Mouse (Mus musculus): ENCODE results near the gene Rbfox1. TPM values are rescaled to one million over a fixed set of nuclear protein-coding genes. Genes with fewer than 3 reads are reported as not detected.

Gene Rbfox1
- total and polyA plus RNA-seq, 2 experiments, result 0.09 TPM; not detected in 1

DNA sequence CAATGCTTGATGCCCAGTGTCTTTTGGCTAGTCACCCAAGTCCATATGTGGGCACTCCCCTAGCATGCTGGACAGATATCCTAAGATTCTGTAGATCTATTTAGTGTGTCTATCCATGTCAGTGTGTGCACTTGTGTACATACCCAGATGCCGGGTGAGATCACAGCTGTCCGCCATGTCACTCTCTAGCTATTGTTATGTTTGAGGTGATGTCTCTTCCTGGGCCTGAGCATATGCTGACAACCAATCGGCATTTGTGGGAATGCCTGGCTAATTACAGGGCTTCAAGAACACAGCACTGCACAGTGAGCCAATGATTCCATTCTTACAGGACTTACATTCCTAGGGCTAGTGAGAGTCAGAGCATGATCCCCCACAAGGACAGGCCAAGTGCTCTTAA, 1208.5 kb downstream of the Rbfox1 start:
- H3K27me3 ChIP-seq (ENCODE audit: control insufficient read depth, insufficient read depth, low read length), result no peaks in the 10 kb centered on the region
- no peak overlapping the region for H3K27ac ChIP-seq (replicated peaks; ENCODE audit: insufficient read depth, low read depth, low read length)
- TF ChIP-seq CTCF (IDR thresholded peaks at IDR 0.05; ENCODE audit: low read depth, low read length), result no peak
- TF ChIP-seq POLR2A (IDR thresholded peaks at IDR 0.05; ENCODE audit: extremely low read depth, insufficient read depth, low read length), result no peak
- H3K36me3 ChIP-seq (ENCODE audit: control insufficient read depth, insufficient read depth, low read length), result no peaks in the 10 kb centered on the region
- 94% methylated on average over 3 of the region's 3 CpGs for WGBS
- H3K9ac ChIP-seq (ENCODE audit: low read depth, low read length), result no peak overlapping the region
- peak; percentile 9 for DNase-seq (ENCODE audit: extremely low read depth, low read depth, low spot score)
- H3K4me1 ChIP-seq (ENCODE audit: control insufficient read depth, insufficient read depth, low read length), result peaks cover 17% of the 10 kb centered on the region
- H3K4me3 ChIP-seq (ENCODE audit: insufficient read depth, low read depth, low read length), result no peak overlapping the region
- no peaks in the 10 kb centered on the region for H3K79me2 ChIP-seq (ENCODE audit: control insufficient read depth, insufficient read depth, low read length)

DNA sequence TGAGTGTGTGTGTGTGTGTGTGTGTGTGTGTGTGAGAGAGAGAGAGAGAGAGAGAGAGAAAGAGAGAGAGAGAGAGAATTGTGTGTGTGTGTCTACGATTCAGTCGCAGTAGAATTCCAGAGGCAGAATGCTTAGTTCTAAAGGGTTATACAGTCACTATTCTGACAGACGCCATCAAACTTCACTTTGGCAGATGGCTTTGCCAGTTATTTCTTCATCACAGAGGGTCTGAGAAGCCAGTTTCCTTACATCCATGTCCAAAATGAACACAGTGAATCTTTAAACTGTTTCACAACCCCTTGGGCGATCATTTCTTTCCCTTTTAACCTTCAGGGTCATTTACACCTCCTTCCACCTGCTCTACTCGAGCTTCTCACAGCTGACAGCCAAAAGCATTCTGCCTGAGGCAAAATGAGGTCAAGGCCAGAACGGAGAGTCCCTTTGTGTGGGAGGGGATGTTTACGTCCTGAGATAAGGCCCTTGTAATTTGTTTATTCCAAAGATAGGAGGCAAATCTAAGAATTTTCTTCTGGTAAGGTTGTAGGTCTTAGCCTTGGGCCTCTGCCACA, 1209.1 kb downstream of the Rbfox1 start:
- Histone ChIP-seq H3K27me3 (ENCODE audit: control insufficient read depth, insufficient read depth, low read length) (no peaks in the 10 kb centered on the region), H3K36me3 (ENCODE audit: control insufficient read depth, insufficient read depth, low read length) (no peaks in the 10 kb centered on the region), H3K9ac (ENCODE audit: low read depth, low read length) (no peak overlapping the region), H3K79me2 (ENCODE audit: control insufficient read depth, insufficient read depth, low read length) (no peaks in the 10 kb centered on the region), H3K27ac (replicated peaks; ENCODE audit: insufficient read depth, low read depth, low read length) (no peak overlapping the region), H3K4me1 (ENCODE audit: control insufficient read depth, insufficient read depth, low read length) (peaks cover 20% of the 10 kb centered on the region), H3K4me3 (ENCODE audit: insufficient read depth, low read depth, low read length) (no peak overlapping the region)
- no peak for TF ChIP-seq CTCF (IDR thresholded peaks at IDR 0.05; ENCODE audit: low read depth, low read length)
- no peak for TF ChIP-seq POLR2A (IDR thresholded peaks at IDR 0.05; ENCODE audit: extremely low read depth, insufficient read depth, low read length)
- 33% methylated on average over 7 of the region's 7 CpGs for WGBS
- DNase-seq (ENCODE audit: extremely low read depth, low read depth, low spot score), result peak; percentile 84

DNA sequence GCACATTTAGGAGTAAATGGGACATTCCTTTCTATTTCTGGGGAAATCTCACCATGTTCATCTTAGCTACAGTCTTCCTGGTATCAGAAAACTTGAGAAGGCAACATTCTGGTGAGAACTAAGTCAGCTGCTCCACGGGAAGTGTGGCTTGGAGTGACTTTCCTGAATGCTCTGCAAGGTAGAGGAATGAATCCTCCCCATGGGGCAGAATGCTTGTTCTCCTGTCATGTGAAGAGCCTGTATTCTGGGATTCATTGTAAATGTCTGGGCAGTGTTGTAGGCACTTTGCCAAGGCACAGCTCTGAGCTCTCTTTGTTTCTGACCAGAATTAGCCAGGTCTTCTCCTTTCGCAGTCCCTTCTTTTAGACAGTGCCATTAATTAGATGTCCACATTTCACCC, 1211.9 kb downstream of the Rbfox1 start:
- WGBS, result 89% methylated on average over 2 of the region's 2 CpGs
- H3K4me3 ChIP-seq (ENCODE audit: insufficient read depth, low read depth, low read length), result no peak overlapping the region
- no peaks in the 10 kb centered on the region for H3K79me2 ChIP-seq (ENCODE audit: control insufficient read depth, insufficient read depth, low read length)
- no peak overlapping the region for H3K9ac ChIP-seq (ENCODE audit: low read depth, low read length)
- no peaks in the 10 kb centered on the region for H3K27me3 ChIP-seq (ENCODE audit: control insufficient read depth, insufficient read depth, low read length)
- H3K36me3 ChIP-seq (ENCODE audit: control insufficient read depth, insufficient read depth, low read length), result no peaks in the 10 kb centered on the region
- H3K4me1 ChIP-seq (ENCODE audit: control insufficient read depth, insufficient read depth, low read length), result peaks cover 24% of the 10 kb centered on the region
- DNase-seq (ENCODE audit: extremely low read depth, low read depth, low spot score), result no peak
- TF ChIP-seq CTCF (IDR thresholded peaks at IDR 0.05; ENCODE audit: low read depth, low read length), result no peak
- TF ChIP-seq POLR2A (IDR thresholded peaks at IDR 0.05; ENCODE audit: extremely low read depth, insufficient read depth, low read length), result no peak
- H3K27ac ChIP-seq (replicated peaks; ENCODE audit: insufficient read depth, low read depth, low read length), result no peak overlapping the region

DNA sequence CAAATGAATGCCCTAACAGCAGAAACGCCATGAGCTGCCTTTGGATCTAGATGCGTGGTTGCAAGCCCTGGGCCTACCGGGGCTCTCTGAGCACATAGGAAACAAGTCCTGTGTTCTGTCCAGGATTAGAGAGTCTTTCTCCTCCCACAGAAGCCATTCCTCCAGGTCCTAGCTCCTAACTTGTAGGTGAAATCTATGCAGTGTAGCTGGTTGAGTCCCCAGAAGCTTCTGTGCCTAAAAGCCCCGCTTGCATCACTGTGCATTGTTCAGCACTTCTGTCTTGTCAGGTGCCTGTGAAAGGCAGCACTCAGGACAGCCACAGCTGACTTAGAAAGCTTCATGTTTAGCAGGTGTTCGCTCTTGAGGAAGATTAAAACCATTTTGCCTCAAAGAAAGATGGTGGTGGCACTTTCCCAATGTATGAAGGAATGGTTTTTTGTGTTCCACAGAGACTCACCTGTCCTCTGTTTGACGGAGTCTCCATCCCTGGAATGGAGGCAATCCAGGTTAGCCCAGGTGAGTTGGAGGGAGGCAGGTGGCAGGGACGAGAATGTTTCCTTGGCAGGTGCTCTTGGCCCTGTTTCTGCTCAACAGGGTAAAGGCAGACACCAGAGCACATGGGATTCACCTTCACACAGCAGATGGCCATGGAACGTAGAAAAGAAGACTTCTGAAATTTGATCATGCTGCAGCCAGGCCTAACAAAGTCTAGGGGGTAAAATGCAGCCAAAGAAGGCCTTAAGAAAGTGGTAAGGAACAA, 1213.0 kb downstream of the Rbfox1 start:
- H3K9ac ChIP-seq (ENCODE audit: low read depth, low read length), result no peak overlapping the region
- H3K36me3 ChIP-seq (ENCODE audit: control insufficient read depth, insufficient read depth, low read length), result no peaks in the 10 kb centered on the region
- no peaks in the 10 kb centered on the region for H3K27me3 ChIP-seq (ENCODE audit: control insufficient read depth, insufficient read depth, low read length)
- H3K4me1 ChIP-seq (ENCODE audit: control insufficient read depth, insufficient read depth, low read length), result peaks cover 20% of the 10 kb centered on the region
- H3K79me2 ChIP-seq (ENCODE audit: control insufficient read depth, insufficient read depth, low read length), result no peaks in the 10 kb centered on the region
- H3K4me3 ChIP-seq (ENCODE audit: insufficient read depth, low read depth, low read length), result no peak overlapping the region
- TF ChIP-seq CTCF (IDR thresholded peaks at IDR 0.05; ENCODE audit: low read depth, low read length) (no peak), POLR2A (IDR thresholded peaks at IDR 0.05; ENCODE audit: extremely low read depth, insufficient read depth, low read length) (no peak)
- WGBS, result 87% methylated on average over 8 of the region's 8 CpGs
- DNase-seq (ENCODE audit: extremely low read depth, low read depth, low spot score), result no peak
- no peak overlapping the region for H3K27ac ChIP-seq (replicated peaks; ENCODE audit: insufficient read depth, low read depth, low read length)

DNA sequence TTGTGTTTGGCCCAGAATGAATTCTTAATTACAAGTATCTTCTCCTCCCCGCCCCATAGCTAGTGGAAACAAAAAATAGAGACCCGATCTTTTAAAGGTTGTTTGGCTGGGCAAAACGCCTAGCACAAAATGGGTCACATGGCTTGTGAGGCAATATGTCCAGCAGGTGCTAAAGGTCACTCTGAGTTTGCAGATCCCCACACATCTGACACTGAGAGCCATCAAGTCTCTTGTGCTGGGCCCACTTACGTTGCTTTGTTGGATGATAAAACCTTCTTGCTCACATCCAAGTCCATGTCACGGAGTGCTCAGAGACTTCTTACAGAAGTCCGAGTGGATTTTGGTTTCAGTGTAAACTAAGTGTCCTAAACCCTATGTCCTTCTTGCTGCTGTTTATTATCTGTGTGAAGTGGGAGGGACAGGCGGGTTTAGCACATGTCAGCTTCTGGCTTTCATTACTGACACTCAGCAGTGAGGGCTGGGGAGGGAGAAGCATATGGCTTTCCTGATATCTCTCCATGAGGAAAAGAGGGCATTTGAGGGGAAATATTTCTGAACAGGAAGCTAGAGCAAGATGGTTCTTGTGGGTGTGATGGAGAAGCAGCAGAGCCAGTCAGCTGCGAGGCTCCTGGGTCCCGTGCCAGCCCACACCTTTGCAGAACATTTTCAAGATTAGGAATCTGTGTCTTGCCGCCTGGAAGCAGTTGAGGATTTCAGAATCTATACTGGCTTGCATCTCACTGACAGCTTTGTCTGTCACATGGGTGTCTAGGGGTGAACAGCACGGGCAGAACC, 1214.5 kb downstream of the Rbfox1 start:
- H3K4me1 ChIP-seq (ENCODE audit: control insufficient read depth, insufficient read depth, low read length), result peaks cover 12% of the 10 kb centered on the region
- TF ChIP-seq CTCF (IDR thresholded peaks at IDR 0.05; ENCODE audit: low read depth, low read length) (no peak), POLR2A (IDR thresholded peaks at IDR 0.05; ENCODE audit: extremely low read depth, insufficient read depth, low read length) (no peak)
- no peaks in the 10 kb centered on the region for H3K79me2 ChIP-seq (ENCODE audit: control insufficient read depth, insufficient read depth, low read length)
- no peak overlapping the region for H3K4me3 ChIP-seq (ENCODE audit: insufficient read depth, low read depth, low read length)
- no peaks in the 10 kb centered on the region for H3K27me3 ChIP-seq (ENCODE audit: control insufficient read depth, insufficient read depth, low read length)
- peak; percentile 97 for DNase-seq (ENCODE audit: extremely low read depth, low read depth, low spot score)
- no peaks in the 10 kb centered on the region for H3K36me3 ChIP-seq (ENCODE audit: control insufficient read depth, insufficient read depth, low read length)
- no peak overlapping the region for H3K9ac ChIP-seq (ENCODE audit: low read depth, low read length)
- WGBS, result 16% methylated on average over 11 of the region's 11 CpGs
- H3K27ac ChIP-seq (replicated peaks; ENCODE audit: insufficient read depth, low read depth, low read length), result peak overlapping the region; percentile 63
